Mouse (Mus musculus) neural tube, embryonic 13.5 days (tissue): Measurements from ENCODE around the gene Ankrd28. TPM values are rescaled to one million over a fixed set of nuclear protein-coding genes. Genes with fewer than 3 reads are reported as not detected.

Experiments
- ATAC-seq: fragments of 200-750 bp; cut with Nextera tagmentation; 2 replicates; pipeline ENCODE4 v1.8.0; 2017; ENCODE audit warnings: low read depth, mild to moderate bottlenecking, moderate TSS enrichment, moderate library complexity
- H3K27ac ChIP-seq: fragments of 300-500 bp; sonication (generic); replicated peaks from 2 replicates; pipeline ENCODE4 v1.5.1; 2015; ENCODE audit warnings: moderate library complexity, mild to moderate bottlenecking, inconsistent platforms
- H3K27me3 ChIP-seq: fragments of 300-500 bp; sonication (generic); 2 replicates; pipeline ENCODE4 v1.6.1; 2015; ENCODE audit warnings: mild to moderate bottlenecking, inconsistent platforms
- H3K36me3 ChIP-seq: fragments of 300-500 bp; sonication (generic); 2 replicates; pipeline ENCODE4 v1.6.1; 2015; ENCODE audit warnings: mild to moderate bottlenecking, inconsistent platforms
- H3K4me1 ChIP-seq: fragments of 300-500 bp; sonication (generic); replicated peaks from 2 replicates; pipeline ENCODE4 v1.6.1; 2015; ENCODE audit warnings: inconsistent platforms
- H3K4me2 ChIP-seq: fragments of 300-500 bp; sonication (generic); 2 replicates; pipeline ENCODE4 v1.6.1; 2015; ENCODE audit warnings: inconsistent platforms, mild to moderate bottlenecking, moderate library complexity
- H3K4me3 ChIP-seq: fragments of 300-500 bp; sonication (generic); 2 replicates; pipeline ENCODE4 v1.5.1; 2015; ENCODE audit warnings: mild to moderate bottlenecking, inconsistent platforms
- H3K9ac ChIP-seq: fragments of 300-500 bp; sonication (generic); 2 replicates; pipeline ENCODE4 v1.6.1; 2015; ENCODE audit warnings: moderate library complexity, mild to moderate bottlenecking, inconsistent platforms
- H3K9me3 ChIP-seq: fragments of 300-500 bp; sonication (generic); 2 replicates; pipeline ENCODE4 v1.6.1; 2016; ENCODE audit warnings: inconsistent platforms
- WGBS: fragments of 180-500 bp; shearing (Covaris S2); methylation state at CpG from one replicate; pipeline ENCODE4 v1.1.7; 2015; 5-methylcytosine and 5-hydroxymethylcytosine counted together
- polyA plus RNA-seq: library from polyadenylated mRNA; unstranded; fragments of >200 nt; fragmentation: Nextera tagmentation; extraction: Ambion mirVana; gene quantifications from 2 replicates; pipeline ENCODE4 v1.2.1, GENCODE M21; 2015

The Ankrd28 gene
- polyA plus RNA-seq, 1 experiment from 2014 or later, result 7.9 TPM

DNA sequence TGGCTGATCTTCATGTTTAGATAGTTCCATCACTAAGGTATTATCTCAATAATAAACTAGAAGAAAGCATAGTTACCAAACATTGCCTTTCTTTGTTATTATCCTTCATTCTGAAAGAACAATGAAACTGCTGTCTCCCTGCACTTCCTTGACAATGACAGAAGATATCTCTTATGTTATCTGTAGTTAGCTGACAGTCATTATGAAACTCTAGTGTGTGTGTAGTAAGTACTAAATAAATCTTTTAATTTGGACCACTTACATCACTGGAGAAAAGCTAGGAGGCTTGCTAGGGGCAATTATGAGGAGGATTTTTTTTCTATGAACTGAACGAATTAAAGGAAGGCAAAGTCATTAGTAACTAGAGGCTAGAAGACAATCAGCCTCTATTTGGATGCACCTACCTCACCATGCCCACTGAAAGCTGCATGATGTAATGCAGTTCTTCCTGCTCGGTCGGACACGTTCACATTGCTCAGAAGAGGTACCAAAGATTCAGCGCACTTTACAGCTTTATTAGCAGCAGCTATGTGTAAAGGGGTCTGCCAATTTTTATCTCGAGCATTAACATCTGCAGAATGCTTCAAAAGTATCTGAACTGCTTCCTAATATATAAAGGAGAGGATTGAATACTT lies 82.1 kb downstream of the Ankrd28 start:
- ATAC-seq, result no peak
- Histone ChIP-seq H3K9me3 (no peaks in the 10 kb centered on the region), H3K4me3 (no peak overlapping the region), H3K27me3 (no peaks in the 10 kb centered on the region), H3K36me3 (peaks cover 36% of the 10 kb centered on the region), H3K4me2 (no peak overlapping the region), H3K27ac (no peak overlapping the region), H3K4me1 (no peaks in the 10 kb centered on the region), H3K9ac (no peak overlapping the region)
- WGBS, result 79% methylated on average over 6 of the region's 6 CpGs

DNA sequence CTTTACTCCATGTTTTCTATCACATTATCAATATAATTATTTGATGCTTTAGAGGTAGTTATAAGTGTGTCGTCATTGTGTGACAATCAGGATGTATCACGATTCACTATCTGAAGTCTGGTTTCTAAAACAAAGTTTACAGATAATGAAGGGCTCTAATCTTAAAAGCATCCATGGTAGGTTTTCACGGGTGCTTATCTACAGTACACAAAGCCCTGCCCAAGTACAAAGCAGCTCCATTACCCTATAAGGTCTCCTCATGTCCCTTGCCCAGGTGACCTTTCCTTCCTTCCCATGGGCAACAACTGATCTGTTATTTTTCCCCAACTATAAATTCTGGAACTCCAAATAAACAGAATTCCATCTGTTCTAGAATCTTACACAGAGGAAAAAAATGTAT lies 87.9 kb downstream of the Ankrd28 start:
- Histone ChIP-seq H3K27ac (no peak overlapping the region), H3K27me3 (no peaks in the 10 kb centered on the region), H3K4me1 (no peaks in the 10 kb centered on the region), H3K4me2 (no peak overlapping the region), H3K36me3 (peaks cover 63% of the 10 kb centered on the region), H3K9ac (no peak overlapping the region), H3K4me3 (no peak overlapping the region), H3K9me3 (no peaks in the 10 kb centered on the region)
- no peak for ATAC-seq
- WGBS, result 93% methylated on average over 3 of the region's 3 CpGs

DNA sequence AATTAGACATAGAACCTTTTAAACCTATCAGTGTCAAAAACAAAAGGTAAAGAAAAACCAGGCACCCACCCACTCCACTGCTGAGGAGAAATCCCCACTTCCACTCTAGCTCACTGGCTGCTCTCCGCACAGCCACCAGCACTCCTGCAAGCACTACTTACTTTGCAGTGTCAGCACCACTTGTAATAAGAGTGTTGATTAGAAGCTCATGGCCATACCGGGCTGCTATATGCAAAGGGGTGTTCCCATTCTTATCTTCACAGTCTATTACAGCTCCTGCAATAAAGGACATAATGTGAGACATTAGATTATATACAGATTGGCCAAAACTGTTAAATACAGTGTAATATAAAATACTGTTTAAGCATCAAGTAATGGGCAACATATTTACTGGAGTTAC lies 95.6 kb downstream of the Ankrd28 start:
- Histone ChIP-seq H3K9me3 (no peaks in the 10 kb centered on the region), H3K4me2 (no peak overlapping the region), H3K36me3 (peaks cover 35% of the 10 kb centered on the region), H3K27ac (no peak overlapping the region), H3K9ac (no peak overlapping the region), H3K4me1 (no peaks in the 10 kb centered on the region), H3K27me3 (no peaks in the 10 kb centered on the region), H3K4me3 (no peak overlapping the region)
- WGBS, result 93% methylated on average over 2 of the region's 2 CpGs
- ATAC-seq, result no peak

DNA sequence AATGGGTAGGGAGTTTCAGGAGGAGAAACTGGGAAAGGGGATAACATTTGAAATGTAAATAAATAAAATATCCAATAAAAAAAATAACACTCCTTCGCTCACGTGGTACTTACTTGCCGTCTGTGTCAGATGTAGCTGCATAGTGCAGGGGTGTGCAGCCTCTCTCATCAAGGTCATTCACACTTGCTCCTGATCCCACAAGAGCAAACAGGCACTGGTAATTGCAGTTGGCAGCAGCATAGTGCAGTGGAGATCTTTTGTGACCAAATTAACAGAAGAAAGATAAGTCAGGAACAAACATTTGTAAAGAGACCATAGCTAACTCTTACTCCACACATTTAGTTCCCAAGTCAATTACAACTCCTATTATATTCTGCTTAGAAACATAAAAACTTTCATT lies 102.9 kb downstream of the Ankrd28 start:
- H3K27me3 ChIP-seq, result no peaks in the 10 kb centered on the region
- no peaks in the 10 kb centered on the region for H3K4me1 ChIP-seq
- no peak overlapping the region for H3K4me3 ChIP-seq
- no peak overlapping the region for H3K27ac ChIP-seq
- H3K4me2 ChIP-seq, result no peak overlapping the region
- peaks cover 37% of the 10 kb centered on the region for H3K36me3 ChIP-seq
- no peak for ATAC-seq
- no peaks in the 10 kb centered on the region for H3K9me3 ChIP-seq
- 98% methylated on average over 3 of the region's 3 CpGs for WGBS
- no peak overlapping the region for H3K9ac ChIP-seq

DNA sequence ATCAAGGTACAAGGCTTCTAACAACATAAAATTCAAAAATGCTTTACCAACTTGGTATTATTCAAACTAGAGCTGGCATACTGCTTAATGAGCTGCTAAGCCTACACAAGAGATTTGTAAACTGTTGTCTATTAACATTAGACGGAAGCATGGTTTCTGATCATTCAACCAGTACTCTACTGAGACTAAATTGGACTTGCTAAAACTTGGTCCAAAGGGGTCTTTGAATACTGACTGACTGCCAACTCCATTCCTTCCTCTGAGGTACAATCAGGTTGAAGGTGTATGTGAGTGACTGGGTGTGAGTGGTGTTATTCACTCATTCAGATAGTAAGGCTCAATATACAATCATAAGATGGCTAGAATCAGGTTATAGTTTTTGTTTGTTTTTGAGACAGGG lies 107.7 kb downstream of the Ankrd28 start:
- Histone ChIP-seq H3K4me1 (no peaks in the 10 kb centered on the region), H3K4me2 (no peak overlapping the region), H3K9me3 (no peaks in the 10 kb centered on the region), H3K9ac (no peak overlapping the region), H3K27ac (no peak overlapping the region), H3K4me3 (no peak overlapping the region), H3K36me3 (peaks cover 52% of the 10 kb centered on the region), H3K27me3 (no peaks in the 10 kb centered on the region)
- ATAC-seq, result no peak
- 88% methylated on average over 1 of the region's 1 CpGs for WGBS

DNA sequence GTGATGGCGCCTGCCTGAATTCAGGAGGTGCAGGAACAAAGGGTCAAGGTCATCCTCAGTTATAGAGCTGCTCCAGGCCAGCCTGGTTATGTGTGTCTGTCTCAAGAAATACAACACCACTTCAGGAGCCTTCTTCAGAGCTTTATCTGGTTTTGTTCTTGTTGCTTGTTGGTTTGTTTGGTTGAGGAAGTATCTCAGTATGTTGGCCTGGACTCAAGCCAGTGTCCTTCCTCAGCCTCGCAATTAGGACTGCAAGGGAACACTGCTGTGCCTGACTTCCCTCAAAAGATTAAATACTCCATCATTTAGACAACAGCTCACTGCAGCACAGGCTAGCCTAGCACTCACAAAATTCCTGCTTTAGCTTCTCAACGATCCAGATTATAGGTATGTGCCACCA lies 109.2 kb downstream of the Ankrd28 start:
- 82% methylated on average over 3 of the region's 3 CpGs for WGBS
- H3K9ac ChIP-seq, result no peak overlapping the region
- no peaks in the 10 kb centered on the region for H3K27me3 ChIP-seq
- no peak overlapping the region for H3K27ac ChIP-seq
- no peaks in the 10 kb centered on the region for H3K9me3 ChIP-seq
- ATAC-seq, result no peak
- no peaks in the 10 kb centered on the region for H3K4me1 ChIP-seq
- no peak overlapping the region for H3K4me3 ChIP-seq
- H3K36me3 ChIP-seq, result peaks cover 50% of the 10 kb centered on the region
- H3K4me2 ChIP-seq, result no peak overlapping the region

DNA sequence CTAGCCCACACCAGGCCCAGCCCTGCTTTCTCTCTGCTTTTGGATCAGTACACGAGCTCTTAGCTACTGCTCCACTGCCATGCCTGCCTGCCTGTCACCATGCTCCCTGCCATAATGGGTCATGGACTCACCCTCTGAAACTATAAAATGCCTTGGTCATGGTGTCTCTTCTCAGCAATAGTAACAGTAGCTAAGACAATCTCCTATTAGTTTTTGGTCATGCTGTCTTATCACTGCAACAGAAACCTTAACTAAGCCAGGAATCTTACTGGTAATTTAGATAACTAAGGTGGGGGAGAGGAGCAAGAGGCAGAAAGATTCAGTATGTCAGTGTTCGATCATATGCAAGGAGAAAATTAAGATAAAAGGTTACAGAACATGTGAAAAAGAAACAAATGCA lies 112.1 kb downstream of the Ankrd28 start:
- ATAC-seq, result no peak
- Histone ChIP-seq H3K4me3 (no peak overlapping the region), H3K27me3 (no peaks in the 10 kb centered on the region), H3K27ac (no peak overlapping the region), H3K9ac (no peak overlapping the region), H3K4me2 (no peak overlapping the region), H3K9me3 (no peaks in the 10 kb centered on the region), H3K36me3 (peaks cover 58% of the 10 kb centered on the region), H3K4me1 (no peaks in the 10 kb centered on the region)
- 94% methylated on average over 2 of the region's 2 CpGs for WGBS

DNA sequence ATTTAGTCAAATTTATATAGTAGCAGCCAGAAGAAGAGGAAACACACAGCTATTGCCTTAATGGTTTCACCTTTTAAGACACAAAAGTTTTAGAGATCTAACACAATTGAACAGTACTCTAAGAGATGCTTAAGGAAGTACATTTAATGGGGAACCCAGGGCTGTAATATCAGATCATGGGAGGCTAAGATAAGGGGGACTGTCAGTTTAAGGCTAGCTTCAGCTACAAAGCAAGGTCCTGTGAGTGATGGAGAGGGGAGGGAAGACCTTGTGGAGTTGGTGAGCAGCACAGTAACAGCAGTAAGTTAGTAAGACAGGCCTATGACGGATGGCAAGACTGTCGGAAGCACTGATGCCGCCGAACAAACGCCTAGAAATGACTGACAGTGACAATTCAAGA lies 113.1 kb downstream of the Ankrd28 start:
- ATAC-seq, result no peak
- peaks cover 68% of the 10 kb centered on the region for H3K36me3 ChIP-seq
- no peak overlapping the region for H3K9ac ChIP-seq
- H3K27ac ChIP-seq, result no peak overlapping the region
- WGBS, result 95% methylated on average over 5 of the region's 5 CpGs
- no peak overlapping the region for H3K4me2 ChIP-seq
- no peaks in the 10 kb centered on the region for H3K9me3 ChIP-seq
- no peaks in the 10 kb centered on the region for H3K4me1 ChIP-seq
- H3K4me3 ChIP-seq, result no peak overlapping the region
- H3K27me3 ChIP-seq, result no peaks in the 10 kb centered on the region

DNA sequence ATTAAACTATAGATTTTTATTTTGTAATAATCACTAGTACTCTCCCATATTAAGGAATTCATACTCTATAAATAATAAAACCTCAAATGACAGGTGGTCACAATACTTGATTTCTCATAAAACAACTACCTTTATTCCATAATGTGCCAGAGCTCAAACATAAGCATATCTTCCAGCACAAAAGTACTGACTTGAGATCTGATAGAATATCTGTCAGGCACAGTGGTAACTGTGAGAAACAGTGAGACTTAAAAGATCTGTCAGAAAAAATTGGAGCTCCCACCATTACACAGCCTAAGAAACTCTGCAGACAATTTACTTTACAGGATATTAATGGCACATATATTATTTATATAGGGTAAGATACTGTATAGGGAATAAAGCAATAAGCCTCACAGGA lies 114.8 kb downstream of the Ankrd28 start:
- Histone ChIP-seq H3K4me1 (no peaks in the 10 kb centered on the region), H3K9me3 (no peaks in the 10 kb centered on the region), H3K4me2 (no peak overlapping the region), H3K9ac (no peak overlapping the region), H3K36me3 (peaks cover 72% of the 10 kb centered on the region), H3K4me3 (no peak overlapping the region), H3K27me3 (no peaks in the 10 kb centered on the region), H3K27ac (no peak overlapping the region)
- no peak for ATAC-seq

DNA sequence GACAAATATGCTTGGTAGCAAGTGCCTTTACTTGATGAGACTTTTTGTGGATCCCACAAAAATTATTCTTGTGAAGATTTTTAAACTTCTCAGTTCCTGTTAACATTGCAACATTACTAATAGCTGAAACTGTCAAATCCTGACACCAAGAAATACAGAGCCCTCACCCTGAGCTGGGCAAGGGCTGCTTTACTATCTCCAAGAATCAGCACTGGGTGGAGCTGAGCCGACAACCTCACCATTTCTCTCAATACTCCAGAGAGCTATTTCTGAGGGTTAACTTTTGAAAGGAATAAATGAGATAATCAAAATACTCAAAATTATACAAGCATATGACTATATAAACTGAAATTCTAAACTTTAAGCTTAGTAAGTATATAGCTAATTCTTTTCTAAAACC lies 121.1 kb downstream of the Ankrd28 start:
- Histone ChIP-seq H3K27me3 (no peaks in the 10 kb centered on the region), H3K9me3 (no peaks in the 10 kb centered on the region), H3K4me2 (no peak overlapping the region), H3K36me3 (peaks cover 59% of the 10 kb centered on the region), H3K27ac (no peak overlapping the region), H3K4me1 (no peaks in the 10 kb centered on the region), H3K9ac (no peak overlapping the region), H3K4me3 (no peak overlapping the region)
- ATAC-seq, result no peak
- WGBS, result 85% methylated on average over 1 of the region's 1 CpGs

DNA sequence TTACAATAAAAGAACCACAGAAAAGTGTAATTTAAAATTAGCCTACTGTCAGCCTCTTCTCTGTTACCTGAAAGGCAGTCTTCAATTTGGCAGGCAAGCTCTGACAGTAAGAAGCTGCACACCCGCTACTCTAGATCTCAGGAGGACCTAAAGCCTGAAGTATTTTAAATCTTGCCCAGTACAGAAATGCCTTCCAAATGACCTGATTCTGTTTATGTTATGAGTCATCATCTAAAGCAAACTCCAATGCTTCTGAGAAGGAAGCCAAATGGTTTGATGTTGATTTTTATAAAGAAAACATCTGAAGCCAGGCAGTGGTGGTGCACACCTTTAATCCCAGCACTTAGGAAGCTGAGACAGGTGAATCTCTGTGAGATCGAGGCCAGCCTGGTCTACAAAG lies 130.1 kb downstream of the Ankrd28 start:
- H3K4me2 ChIP-seq, result no peak overlapping the region
- no peaks in the 10 kb centered on the region for H3K27me3 ChIP-seq
- 92% methylated on average over 2 of the region's 2 CpGs for WGBS
- no peaks in the 10 kb centered on the region for H3K9me3 ChIP-seq
- H3K27ac ChIP-seq, result no peak overlapping the region
- no peak overlapping the region for H3K9ac ChIP-seq
- peaks cover 74% of the 10 kb centered on the region for H3K36me3 ChIP-seq
- no peaks in the 10 kb centered on the region for H3K4me1 ChIP-seq
- no peak for ATAC-seq
- no peak overlapping the region for H3K4me3 ChIP-seq

DNA sequence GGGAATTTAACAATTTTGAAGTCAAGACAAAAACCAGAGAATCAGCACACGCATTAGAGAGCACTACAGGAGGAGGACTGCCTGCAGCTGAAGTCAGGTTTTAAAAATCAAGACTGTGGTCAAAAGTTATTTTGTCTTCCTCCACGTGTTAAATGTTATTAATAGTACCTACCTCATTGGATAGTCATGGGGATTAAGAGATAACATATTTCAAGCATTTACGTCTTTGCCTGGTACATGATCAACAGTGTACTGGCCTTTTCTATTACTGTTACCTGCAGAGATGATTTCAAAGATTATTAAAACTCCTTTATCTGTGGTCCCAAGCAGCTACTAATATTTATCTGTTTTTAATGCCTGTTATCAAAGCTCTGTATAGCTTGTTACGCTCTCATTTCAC lies 132.7 kb downstream of the Ankrd28 start:
- no peaks in the 10 kb centered on the region for H3K4me1 ChIP-seq
- no peak overlapping the region for H3K27ac ChIP-seq
- H3K36me3 ChIP-seq, result peaks cover 56% of the 10 kb centered on the region
- H3K4me2 ChIP-seq, result no peak overlapping the region
- 96% methylated on average over 4 of the region's 4 CpGs for WGBS
- H3K4me3 ChIP-seq, result no peak overlapping the region
- H3K27me3 ChIP-seq, result no peaks in the 10 kb centered on the region
- ATAC-seq, result no peak
- no peak overlapping the region for H3K9ac ChIP-seq
- no peaks in the 10 kb centered on the region for H3K9me3 ChIP-seq

DNA sequence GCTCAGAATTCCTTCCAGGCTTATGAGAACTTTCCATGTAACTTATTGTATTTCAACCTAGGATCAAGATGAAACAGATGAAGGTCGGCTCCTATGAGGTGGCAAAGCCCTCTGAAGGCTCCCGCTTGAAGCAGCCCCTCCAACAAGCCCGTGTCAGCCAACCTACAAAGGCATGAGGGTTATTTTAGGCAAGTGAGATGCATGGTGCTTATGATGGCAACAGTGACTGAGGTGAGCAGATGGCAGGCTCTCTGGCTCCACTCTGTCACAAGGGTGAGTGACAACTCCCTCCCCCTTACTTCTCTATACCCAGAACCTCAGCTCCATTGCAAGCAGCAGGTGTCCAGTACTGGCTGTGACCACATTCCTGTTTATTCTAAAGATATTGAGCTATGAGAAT lies 133.1 kb downstream of the Ankrd28 start:
- Histone ChIP-seq H3K36me3 (peaks cover 52% of the 10 kb centered on the region), H3K4me3 (no peak overlapping the region), H3K9ac (no peak overlapping the region), H3K9me3 (no peaks in the 10 kb centered on the region), H3K27me3 (no peaks in the 10 kb centered on the region), H3K27ac (no peak overlapping the region), H3K4me1 (no peaks in the 10 kb centered on the region), H3K4me2 (no peak overlapping the region)
- WGBS, result 91% methylated on average over 3 of the region's 3 CpGs
- no peak for ATAC-seq
